Mouse (Mus musculus) central nervous system, embryonic 14 days (tissue): ENCODE data around the gene Eno4. TPM values are rescaled to one million over a fixed set of nuclear protein-coding genes. Genes with fewer than 3 reads are reported as not detected.

Experiments
- polyA plus RNA-seq: library from polyadenylated mRNA; depleted of rRNA; stranded (reverse); fragments of >200 nt; gene quantifications from 2 replicates; pipeline ENCODE4 v1.2.3, GENCODE M21; 2012; rRNA removed

The Eno4 gene
- polyA plus RNA-seq, result 1.4 and 1.5 TPM in 2 replicates

GRCm38 (mm10) chr19:58942841-58943828 lies at the start of gene Eno4, which contains the start of gene Hspa12a:
Gene Eno4 (plus strand): TSS chr19:58943425.
Gene Hspa12a (minus strand): TSS chr19:58943654.

Other genes starting within 250 kb of the Eno4 start
- gene Pnliprp1, start 214.5 kb upstream of the Eno4 start, polyA plus RNA-seq, result 0.24 and 0.26 TPM in 2 replicates
- 0.04 and 0.22 TPM in 2 replicates for gene Pnliprp2, start 183.7 kb upstream of the Eno4 start, polyA plus RNA-seq
- gene 1700019N19Rik, start 149.0 kb upstream of the Eno4 start, polyA plus RNA-seq, result 0.07 TPM in 1 of 2 replicates, not detected in the other
- gene Hspa12a, start 229 bp downstream of the Eno4 start, polyA plus RNA-seq, result 45.9 and 47.1 TPM in 2 replicates
- gene Shtn1, start 132.7 kb downstream of the Eno4 start, polyA plus RNA-seq, result 42.6 and 54.2 TPM in 2 replicates
- 8.2 and 14.7 TPM in 2 replicates for gene Vax1, start 226.6 kb downstream of the Eno4 start, polyA plus RNA-seq